Mouse (Mus musculus) thymus, postnatal 25 days (tissue): ENCODE data around the gene 1810046K07Rik.

Experiments used
- DNase-seq: peaks from one replicate; pipeline ENCODE4 v3.0.0; 2022

The 1810046K07Rik gene

DNA sequence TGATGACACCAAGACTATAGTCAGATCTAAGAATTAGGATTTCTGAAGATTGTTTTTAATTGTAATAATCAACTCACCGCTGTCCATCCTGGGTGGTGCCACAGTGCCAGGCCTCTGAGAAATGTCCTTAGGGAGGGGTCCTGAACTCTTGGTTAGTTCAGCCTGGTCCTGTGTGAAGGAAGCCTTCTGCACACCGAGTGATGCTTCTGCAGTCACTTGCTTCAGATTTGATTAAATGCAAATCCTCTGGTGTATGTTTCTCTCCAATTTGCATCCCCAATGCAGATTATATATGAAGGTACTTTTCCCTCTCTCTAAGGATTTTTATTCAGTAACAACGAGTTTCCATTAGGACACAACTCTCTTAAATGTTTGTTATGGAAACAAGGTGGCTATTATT lies at the start of gene 1810046K07Rik:
Gene 1810046K07Rik, minus strand, starts transcription at position 187 of the 400 bp plus-strand sequence.
- DNase-seq = no peak

DNA sequence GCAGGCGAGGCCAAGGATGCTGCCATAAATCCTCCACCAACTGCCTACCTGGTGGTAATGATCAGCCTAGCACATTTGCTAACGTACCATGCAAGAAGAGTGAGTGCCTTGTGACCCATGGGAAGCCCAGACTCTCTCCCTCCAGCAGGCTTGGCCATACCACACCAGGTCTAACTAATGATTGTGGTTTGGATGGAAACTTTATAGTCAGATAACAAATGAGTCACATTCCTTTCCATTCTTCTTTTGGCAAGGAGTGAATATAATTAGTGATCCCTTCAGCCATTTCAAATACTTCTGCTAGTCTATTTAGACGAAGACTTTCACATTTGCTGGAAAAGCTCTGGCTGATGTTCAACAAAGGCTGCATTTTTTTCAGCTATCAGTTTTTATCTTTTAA lies 40.8 kb upstream of the 1810046K07Rik start:
- DNase-seq = no peak

GRCm38 (mm10) chr9:51367124-51367523 lies 38.4 kb upstream of the 1810046K07Rik start:
- no peak for DNase-seq

GRCm38 (mm10) chr9:51364059-51364458 lies 35.3 kb upstream of the 1810046K07Rik start:
- no peak for DNase-seq

GRCm38 (mm10) chr9:51353511-51353910 lies 24.8 kb upstream of the 1810046K07Rik start:
- DNase-seq = no peak

DNA sequence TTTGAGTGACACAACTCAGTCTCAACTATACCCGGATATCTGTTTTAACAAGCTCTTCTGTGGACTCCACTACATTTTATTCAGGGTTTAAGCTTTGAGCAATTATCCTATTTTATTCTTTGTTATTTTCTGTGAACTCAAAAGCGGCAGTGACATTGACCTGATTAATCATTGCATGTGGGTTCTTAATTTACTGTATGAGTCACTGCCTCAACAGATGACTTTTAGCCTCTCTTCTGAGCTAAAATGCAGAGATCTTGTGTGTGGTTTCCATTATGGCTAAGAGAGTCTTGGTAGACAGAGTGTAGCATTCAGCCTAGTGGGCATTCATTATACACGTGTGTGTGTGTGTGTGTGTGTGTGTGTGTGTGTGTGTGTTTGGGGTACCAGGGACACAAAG lies 24.2 kb upstream of the 1810046K07Rik start:
- DNase-seq = no peak

- no peak for DNase-seq
Observed at GRCm38 (mm10) chr9:51349422-51349821, 20.7 kb upstream of the 1810046K07Rik start.

DNA sequence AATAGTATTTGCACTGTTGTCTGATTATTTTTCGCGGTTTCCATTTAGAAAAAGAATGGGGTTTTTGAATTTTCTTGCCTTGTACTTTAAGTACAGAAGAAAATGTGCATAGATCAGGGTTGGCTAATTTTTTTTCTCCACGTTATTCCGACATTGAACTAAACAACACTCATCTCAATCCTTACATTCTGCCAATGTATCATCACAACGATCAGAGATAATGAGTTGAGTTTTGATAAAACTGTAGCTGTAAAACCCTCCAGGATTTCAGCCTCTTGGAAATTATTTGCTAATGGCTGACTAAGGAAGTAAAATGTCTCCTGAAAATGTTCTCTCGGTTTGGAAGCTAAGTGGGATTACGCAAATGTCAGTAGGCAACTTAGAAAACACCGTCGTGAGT lies 17.1 kb upstream of the 1810046K07Rik start:
- no peak for DNase-seq

GRCm38 (mm10) chr9:51335294-51336010 lies 6.7 kb upstream of the 1810046K07Rik start:
- DNase-seq = peak; percentile 84

GRCm38 (mm10) chr9:51331449-51332238 lies 2.9 kb upstream of the 1810046K07Rik start:
- no peak for DNase-seq

GRCm38 (mm10) chr9:51327555-51327903 lies 1.2 kb downstream of the 1810046K07Rik start:
- no peak for DNase-seq

- DNase-seq = no peak
Observed at GRCm38 (mm10) chr9:51326619-51327554, 1.8 kb downstream of the 1810046K07Rik start.

- no peak for DNase-seq
Observed at GRCm38 (mm10) chr9:51324406-51325065, 4.2 kb downstream of the 1810046K07Rik start.

GRCm38 (mm10) chr9:51320096-51320495 lies 8.6 kb downstream of the 1810046K07Rik start:
- no peak for DNase-seq

- no peak for DNase-seq
Observed at GRCm38 (mm10) chr9:51318246-51318645, 10.5 kb downstream of the 1810046K07Rik start.

- DNase-seq = no peak
Observed at GRCm38 (mm10) chr9:51317322-51317721, 11.4 kb downstream of the 1810046K07Rik start.

DNA sequence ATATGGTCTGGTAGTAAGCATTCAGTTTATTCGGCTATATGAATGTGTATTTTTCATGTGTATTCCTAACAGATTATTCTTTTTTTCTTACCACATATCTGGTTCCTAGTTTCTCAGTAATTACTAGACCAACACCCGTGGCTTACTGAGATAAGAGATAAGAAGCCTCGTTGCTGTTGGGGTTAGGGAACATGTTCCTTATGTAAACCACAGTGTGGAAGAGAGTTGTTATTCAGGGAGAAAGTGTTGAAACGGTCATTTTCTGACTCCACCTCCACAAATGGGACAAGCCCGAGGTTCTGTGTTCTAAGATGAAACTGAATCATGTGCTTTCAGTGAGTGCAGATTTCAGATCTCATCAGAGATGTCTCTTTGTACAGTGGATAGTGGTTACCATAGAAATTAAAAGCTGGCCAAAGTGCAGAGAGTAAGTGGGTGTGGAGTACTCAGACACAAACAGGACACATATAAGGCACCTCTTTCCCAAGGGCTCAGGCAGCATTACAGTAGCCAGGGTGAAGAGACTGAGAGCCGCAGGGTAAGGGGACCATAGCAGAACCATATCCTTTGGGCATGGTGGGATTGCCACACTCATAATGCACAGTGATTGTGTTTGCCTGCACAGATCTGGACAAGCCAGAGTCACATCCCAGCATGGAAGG lies 13.2 kb downstream of the 1810046K07Rik start:
- DNase-seq = no peak

DNA sequence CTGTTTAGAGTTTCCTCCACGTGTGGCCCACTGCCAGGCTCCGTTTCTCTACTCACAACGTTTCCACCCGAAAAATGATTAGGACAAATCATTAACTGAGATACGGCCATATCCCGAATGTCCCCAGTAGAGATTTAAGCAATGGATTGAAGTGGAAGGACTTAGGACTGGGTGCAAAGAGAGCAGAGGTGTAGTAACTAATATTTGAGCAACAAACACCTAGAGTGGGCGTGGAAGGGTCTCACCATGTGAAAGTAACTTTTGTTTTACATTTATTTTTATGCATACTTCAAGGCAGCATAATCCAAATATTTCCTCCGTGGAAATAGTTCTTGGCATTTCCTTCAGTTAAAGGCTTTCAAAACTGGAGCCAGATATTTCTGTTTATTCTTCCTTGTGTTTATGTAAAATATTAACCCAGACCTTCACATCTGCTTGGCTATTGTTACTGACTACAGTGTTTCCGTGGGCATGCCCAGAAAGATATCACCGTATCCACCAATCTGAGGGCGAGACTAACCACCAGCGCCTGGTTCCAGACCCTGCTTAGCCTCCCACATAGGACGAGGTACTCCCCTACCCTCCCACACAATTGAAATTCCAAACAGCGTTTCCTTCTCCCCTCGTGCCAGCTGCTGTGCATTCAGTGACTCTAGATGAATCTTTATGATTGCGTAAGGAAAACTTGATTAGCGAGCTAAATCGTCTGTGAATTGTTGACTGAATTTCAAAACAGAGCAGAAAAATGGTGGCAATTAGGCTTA lies 16.0 kb downstream of the 1810046K07Rik start:
- no peak for DNase-seq

DNA sequence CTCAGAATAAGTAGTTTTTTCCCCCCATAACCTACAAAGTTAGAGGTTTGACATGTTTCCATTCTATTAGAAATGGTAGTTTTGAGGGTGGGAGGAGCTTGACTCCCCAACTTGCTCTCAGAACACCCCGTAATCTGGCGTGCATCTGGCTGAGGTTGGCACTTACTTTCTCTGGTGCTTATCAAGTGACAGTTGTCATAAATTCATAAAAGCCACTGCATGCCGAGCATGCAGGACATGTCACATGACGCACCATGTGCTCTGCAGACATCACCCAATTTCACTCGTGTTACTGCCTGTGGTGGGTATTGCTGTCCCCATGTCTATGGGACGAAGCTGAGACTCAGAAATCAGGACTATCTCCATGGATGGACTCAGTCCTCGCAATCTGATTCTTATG lies 18.2 kb downstream of the 1810046K07Rik start:
- DNase-seq = no peak

DNA sequence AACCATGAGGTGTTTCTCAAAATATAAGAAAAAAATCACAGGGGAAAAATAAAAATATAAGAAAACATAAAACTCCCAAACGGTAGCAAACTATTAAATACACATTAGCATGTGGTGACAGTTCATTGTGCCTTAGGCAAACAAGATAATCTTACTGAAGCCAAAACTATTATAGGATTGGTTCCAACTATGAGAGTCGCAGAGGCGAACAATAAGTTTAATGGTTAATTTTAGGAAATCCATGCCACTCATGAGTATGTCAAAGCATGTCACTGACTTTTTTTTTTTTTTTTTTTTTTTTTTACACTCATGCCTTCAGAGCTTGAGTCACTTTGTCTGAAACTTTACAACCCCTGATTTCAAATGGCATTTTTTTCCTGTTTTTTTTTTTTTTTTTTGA lies 22.4 kb downstream of the 1810046K07Rik start:
- DNase-seq = no peak

GRCm38 (mm10) chr9:51305146-51305545 lies 23.6 kb downstream of the 1810046K07Rik start:
- DNase-seq = no peak
